Mouse (Mus musculus): Measurements from ENCODE around the gene Doc2b. TPM values are rescaled to one million over a fixed set of nuclear protein-coding genes. Genes with fewer than 3 reads are reported as not detected.

The Doc2b gene
- total RNA-seq, 2 experiments from 2014 or later: 1.0 to 1.4 TPM

DNA sequence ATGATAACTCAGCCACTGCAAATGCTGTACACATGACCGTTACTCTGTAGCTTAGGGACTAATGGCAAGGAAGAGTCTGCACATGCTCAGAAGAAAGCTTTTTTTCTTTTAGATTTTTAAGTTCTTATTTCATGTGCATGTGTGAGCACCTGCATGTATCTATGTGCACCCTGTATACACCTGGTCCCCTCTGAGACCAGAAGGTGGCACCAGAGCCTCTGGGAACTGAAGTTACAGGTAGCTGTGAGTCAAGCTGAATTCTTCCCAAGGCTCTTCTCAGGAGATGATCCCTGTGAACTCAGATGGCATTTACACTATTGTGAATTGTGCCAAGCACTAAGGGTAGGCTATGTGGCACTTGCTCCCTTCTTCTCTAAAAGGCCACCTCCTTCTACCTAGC, 19.9 kb downstream of the Doc2b start:
- H3K27ac ChIP-seq: no peak overlapping the region
- TF ChIP-seq CTCF (IDR thresholded peaks at IDR 0.05): peak; percentile 1; the same call in 1 of the 2 replicates
- no peak overlapping the region for H3K4me3 ChIP-seq
- intact Hi-C loops (cut with DNase I): loop anchor here (10.0 kb wide), 1 partner anchor 639 kb away; no protein-coding TSS in a partner anchor
- no peak for DNase-seq

DNA sequence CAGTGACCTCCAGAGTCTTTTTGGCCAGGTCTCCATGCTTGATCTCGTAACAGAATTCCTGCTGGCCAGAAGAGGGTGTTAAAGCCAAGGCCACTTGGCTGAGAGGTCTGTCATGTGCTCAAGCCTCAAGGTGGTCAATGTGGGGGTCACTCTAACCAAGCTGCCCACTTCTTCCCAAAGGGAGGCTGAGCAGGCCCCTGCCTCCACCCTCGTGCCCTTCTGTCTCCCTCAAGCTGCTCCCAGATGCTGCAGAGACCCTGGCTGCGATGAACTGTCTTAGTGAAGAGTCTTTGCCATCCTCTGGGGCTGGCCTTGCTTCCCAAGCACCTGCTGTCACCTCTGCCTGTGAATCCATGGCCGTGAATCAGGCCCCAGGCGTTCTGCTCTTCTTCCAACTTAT, 23.3 kb downstream of the Doc2b start:
- Histone ChIP-seq H3K4me3 (no peak overlapping the region), H3K27ac (no peak overlapping the region)
- no peak for DNase-seq
- intact Hi-C loops (cut with DNase I): loop anchor here (10.0 kb wide), 1 partner anchor 642 kb away; no protein-coding TSS in a partner anchor
- no peak for TF ChIP-seq CTCF (IDR thresholded peaks at IDR 0.05)

DNA sequence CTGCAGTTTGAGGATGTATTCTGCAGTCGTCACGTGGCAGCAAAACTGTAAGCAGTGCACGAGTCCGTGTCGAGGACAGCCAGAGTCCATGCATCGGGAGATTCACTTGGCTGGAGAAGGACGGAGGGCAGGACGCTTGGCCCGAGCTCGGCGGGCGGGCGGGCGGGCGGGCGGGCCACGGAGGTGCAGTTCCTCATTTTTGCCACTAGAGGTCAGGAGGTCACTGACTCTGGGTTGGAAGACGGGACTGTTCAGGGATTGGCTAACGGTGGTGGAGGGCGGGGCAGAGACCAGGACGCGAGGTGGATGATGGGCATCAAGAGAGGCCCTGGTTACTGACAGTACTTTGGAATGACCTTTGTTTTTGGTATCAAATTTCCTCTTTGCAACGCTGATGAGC, 26.6 kb downstream of the Doc2b start:
- peak overlapping the region; percentile 85 for H3K27ac ChIP-seq
- TF ChIP-seq CTCF (IDR thresholded peaks at IDR 0.05): no peak; the same call in 1 of the 2 replicates
- H3K4me3 ChIP-seq: peak overlapping the region; percentile 62
- intact Hi-C loops (cut with DNase I): no loop called here
- peak; percentile 92 for DNase-seq

DNA sequence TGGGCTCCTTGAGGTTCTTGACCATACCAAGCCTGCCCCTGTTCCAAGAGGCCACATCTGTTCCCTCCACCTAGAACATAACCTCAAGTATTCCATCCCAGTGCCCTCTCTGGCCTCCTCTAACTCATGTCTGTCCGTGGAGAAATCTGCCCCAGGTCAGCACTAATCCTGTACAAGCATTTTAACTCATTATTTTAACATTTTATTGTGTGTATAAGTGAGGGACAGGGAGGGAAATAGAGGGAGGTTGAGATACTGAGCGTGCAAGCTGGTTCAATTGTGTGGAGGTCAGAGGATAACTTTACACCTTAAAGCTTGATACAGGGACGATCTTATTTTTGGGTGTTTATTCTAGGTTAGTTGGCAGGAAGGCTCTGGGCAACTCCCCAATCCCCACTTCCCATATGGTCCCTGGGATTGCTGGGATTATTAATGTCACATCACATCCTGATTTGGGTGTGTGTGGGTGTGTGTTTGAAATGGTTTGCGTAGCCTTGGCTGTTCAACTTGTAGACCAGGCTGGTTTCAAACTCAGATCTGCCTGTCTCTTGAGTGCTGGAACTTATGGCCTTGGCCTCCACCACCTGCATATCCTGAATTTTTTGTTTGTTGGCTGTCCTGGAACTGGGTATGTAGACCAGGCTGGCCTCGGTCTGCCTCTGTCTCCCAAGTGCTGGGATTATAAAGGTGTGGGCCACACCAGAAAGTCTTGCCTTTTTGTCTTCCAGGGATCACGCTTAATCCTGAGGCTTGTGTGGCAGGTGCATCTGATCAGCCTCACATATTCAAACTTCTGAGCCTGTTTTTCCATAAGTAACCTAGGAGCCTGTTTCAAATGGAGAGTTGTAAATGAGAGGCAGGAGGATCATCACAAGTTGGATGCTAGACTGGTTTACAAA, 27.5 kb downstream of the Doc2b start:
- TF ChIP-seq CTCF (IDR thresholded peaks at IDR 0.05): no peak
- intact Hi-C loops (cut with DNase I): no loop called here
- H3K4me3 ChIP-seq: peak overlapping the region; percentile 62; the same call in 1 of the 2 replicates
- no peak for DNase-seq
- peak overlapping the region; percentile 85 for H3K27ac ChIP-seq

DNA sequence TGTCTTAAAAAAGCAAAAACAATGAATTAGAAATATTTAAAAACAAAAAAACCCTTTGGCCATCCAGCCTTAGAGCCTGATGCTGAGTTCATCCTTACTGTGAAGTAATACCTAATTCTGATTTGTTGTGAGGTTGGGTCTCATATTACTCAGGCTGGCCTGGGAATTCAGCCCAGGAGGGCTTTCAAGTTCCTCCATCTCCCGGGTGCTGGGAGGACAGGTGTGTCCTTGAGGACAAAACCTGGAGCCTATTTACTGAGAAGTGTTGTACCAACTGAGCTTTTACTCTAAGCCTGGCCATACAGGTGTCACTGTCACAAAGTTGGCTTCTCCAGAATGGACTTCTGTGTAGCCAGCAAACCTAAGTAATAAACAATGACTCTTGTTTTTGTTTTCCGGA, 28.8 kb downstream of the Doc2b start:
- intact Hi-C loops (cut with DNase I): no loop called here
- no peak overlapping the region for H3K4me3 ChIP-seq
- H3K27ac ChIP-seq: peak overlapping the region; percentile 85
- peak; percentile 57 for DNase-seq
- TF ChIP-seq CTCF (IDR thresholded peaks at IDR 0.05): no peak

DNA sequence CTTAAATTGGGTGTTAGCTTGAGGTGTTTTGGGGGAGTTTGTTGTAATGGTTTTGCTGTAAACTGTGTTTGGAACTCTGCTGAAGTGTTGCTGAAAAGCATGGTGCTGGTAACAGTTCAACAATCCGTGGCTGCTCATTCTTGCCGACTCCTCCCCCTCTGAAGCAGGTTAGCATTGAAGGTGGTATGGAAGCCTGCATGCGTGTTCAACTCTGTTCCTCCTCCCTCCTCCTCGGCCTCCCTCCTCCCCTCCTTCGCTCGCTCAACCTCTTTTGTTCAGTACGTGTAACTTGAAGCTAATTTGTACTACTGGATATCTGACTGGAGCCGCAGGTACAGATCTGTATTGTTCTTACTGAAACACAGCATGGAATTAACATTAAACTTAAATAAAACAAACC, 30.7 kb downstream of the Doc2b start:
- peak overlapping the region; percentile 29; the same call in 1 of the 2 replicates for H3K27ac ChIP-seq
- no peak overlapping the region for H3K4me3 ChIP-seq
- DNase-seq: no peak
- TF ChIP-seq CTCF (IDR thresholded peaks at IDR 0.05): no peak
- intact Hi-C loops (cut with DNase I): no loop called here

DNA sequence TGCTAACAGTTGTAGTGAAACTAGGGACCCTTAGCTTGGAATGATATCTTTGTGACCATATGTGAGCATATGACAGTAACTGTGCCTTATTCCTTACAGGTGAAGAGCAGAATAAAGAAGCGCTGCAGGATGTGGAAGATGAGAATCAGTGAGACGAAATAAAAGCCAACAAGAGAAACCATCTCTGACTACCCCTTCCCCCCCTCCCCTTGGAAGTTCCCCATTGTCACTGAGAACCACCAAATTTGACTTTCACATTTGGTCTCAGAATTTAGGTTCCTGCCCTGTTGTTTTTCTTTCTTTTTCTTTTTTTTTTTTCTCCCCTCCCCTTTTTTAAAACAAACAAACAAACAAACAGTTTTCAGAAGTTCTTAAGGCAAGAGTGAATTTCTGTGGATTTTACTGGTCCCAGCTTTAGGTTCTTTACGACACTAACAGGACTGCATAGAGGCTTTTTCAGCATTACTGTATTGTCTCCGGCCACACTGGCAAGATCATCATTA, 31.3 kb downstream of the Doc2b start:
- H3K4me3 ChIP-seq: no peak overlapping the region
- no peak for DNase-seq
- peak overlapping the region; percentile 24; the same call in 1 of the 2 replicates for H3K27ac ChIP-seq
- intact Hi-C loops (cut with DNase I): no loop called here
- no peak for TF ChIP-seq CTCF (IDR thresholded peaks at IDR 0.05)

DNA sequence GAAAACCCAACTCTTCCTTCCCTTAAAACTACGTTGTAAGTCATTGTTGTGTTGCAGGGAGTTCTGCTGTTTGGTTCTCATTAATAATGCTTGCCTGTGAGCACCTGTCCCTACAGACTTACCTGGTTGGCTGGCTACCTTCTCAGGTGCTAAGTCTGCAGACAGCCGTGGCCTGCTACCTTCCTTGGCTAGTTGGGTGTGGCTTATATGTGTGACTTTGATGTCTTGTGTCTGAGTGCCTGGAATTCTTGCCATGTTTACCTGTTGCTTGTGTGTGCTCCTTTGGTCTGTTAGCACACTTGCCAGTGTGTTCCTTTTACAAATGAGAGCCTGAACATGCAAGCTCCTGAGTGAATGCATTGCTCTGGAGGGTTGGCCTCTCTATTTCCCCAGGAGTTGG, 33.1 kb downstream of the Doc2b start:
- DNase-seq: peak; percentile 4
- Histone ChIP-seq H3K4me3 (no peak overlapping the region), H3K27ac (peak overlapping the region; percentile 44)
- intact Hi-C loops (cut with DNase I): no loop called here
- no peak for TF ChIP-seq CTCF (IDR thresholded peaks at IDR 0.05)

DNA sequence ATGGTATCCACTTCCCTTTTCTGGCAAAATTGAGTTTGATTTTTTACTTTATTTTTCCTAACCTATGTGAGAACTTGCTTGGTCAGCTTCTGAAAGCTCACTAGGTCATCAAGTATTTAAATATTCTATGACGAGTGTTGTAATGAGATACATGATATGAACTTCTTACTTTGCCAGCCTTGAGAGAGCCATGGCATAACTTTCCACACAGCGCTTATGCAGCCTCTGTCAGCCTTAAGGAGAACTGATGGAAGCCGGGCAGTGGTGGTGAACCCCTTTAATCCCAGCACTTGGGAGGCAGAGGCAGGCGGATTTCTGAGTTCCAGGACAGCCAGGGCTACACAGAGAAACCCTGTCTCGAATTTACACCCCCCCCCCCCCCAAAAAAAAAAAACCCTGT, 35.1 kb downstream of the Doc2b start:
- TF ChIP-seq CTCF (IDR thresholded peaks at IDR 0.05): no peak
- peak overlapping the region; percentile 18; the same call in 1 of the 2 replicates for H3K4me3 ChIP-seq
- intact Hi-C loops (cut with DNase I): no loop called here
- H3K27ac ChIP-seq: peak overlapping the region; percentile 82
- DNase-seq: peak; percentile 41

DNA sequence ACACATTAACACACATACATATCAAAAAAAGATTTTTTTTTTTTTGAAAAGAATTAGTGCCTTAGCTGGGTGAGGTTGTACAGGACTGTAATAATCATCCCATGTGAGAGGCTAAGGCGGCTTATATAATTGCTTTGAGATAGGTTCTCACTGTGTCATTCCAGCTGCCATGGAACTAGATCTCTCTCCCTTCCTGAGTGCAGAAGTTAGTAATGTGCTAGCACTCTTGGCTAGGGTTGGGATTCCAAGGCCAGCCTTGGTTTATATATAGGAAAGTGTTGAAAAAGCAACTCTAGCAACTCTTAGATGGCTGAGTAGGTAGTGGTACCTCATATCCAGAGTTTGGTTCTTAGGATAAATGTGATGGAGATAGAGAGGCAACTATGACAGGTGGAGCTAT, 37.3 kb downstream of the Doc2b start:
- DNase-seq: peak; percentile 41
- intact Hi-C loops (cut with DNase I): loop anchor here (5.0 kb wide), 1 partner anchor 41 kb away; no protein-coding TSS in a partner anchor
- TF ChIP-seq CTCF (IDR thresholded peaks at IDR 0.05): no peak
- Histone ChIP-seq H3K4me3 (no peak overlapping the region; the same call in 1 of the 2 replicates), H3K27ac (peak overlapping the region; percentile 82)

DNA sequence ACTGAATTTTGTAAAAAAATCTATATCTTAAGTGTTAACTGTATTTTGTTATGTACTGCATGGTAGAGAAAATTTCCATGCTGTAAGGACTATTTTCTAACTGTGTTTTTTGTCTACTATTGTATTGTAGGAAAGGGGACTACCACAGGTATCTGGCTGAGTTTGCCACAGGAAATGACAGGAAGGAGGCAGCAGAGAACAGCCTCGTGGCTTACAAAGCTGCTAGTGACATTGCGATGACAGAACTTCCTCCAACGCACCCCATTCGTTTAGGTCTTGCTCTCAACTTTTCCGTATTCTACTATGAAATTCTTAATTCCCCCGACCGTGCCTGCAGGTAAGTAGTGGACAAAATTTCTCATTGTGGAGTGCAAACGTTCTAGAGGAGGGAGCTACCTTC, 39.2 kb downstream of the Doc2b start:
- H3K27ac ChIP-seq: peak overlapping the region; percentile 82; the same call in 1 of the 2 replicates
- intact Hi-C loops (cut with DNase I): loop anchor here (5.0 kb wide), 1 partner anchor 39 kb away; no protein-coding TSS in a partner anchor
- no peak overlapping the region for H3K4me3 ChIP-seq
- peak; percentile 7 for DNase-seq
- TF ChIP-seq CTCF (IDR thresholded peaks at IDR 0.05): no peak

DNA sequence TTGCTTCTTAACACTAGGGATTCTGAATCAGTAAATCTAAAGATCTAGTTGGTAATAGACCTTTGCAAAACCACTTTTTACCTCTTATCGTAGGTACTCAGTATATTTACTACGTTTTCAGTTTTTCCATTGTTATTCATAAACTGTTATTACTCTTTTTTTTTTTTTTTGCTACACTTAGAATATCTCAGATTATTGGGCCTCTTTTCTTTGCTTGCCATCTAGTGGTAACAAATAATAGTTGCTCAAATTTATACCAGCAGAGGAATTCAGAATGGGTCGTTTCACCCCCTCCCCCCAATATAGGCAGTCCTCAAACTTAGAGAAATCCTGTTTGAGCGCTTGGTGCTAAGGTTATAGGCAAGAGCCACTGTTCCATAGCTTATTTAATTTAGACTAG, 44.8 kb downstream of the Doc2b start:
- TF ChIP-seq CTCF (IDR thresholded peaks at IDR 0.05): peak; percentile 47
- DNase-seq: no peak
- peak overlapping the region; percentile 8 for H3K4me3 ChIP-seq
- H3K27ac ChIP-seq: peak overlapping the region; percentile 83
- intact Hi-C loops (cut with DNase I): loop anchor here (5.0 kb wide), 1 partner anchor 119 kb away; the partner anchor contains the start of gene Inpp5k

DNA sequence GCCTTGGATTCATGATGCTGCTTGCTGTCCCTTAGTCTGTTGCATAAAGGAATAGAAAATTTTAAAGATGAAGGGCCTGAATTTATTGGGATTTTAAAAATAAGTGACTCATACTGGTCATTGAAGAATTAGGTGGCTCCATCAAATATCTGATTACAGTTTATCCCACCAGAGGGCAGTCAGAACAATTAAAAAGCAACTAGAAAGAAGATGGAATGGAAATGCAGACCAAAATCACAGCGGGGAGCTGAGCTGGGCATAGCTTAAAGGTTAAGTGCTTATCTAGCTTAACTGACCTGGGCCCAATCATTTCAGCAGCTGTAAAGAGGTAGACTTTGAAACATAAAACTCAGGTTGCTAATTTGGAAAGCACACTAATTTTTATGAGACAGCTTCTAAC, 45.3 kb downstream of the Doc2b start:
- Histone ChIP-seq H3K4me3 (peak overlapping the region; percentile 8), H3K27ac (peak overlapping the region; percentile 83)
- intact Hi-C loops (cut with DNase I): loop anchor here (5.0 kb wide), 1 partner anchor 118 kb away; the partner anchor contains the start of gene Inpp5k
- peak; percentile 36; the same call in 1 of the 2 replicates for TF ChIP-seq CTCF (IDR thresholded peaks at IDR 0.05)
- DNase-seq: no peak

All from gastrocnemius, adult 2 months (tissue).